Mouse (Mus musculus) neural tube, postnatal 0 days (tissue): ENCODE results near the gene Gnaz. TPM values are rescaled to one million over a fixed set of nuclear protein-coding genes. Genes with fewer than 3 reads are reported as not detected.

ENCODE experiments used
- polyA plus RNA-seq: library from polyadenylated mRNA; unstranded; fragments of >200 nt; fragmentation: Nextera tagmentation; extraction: Ambion mirVana; gene quantifications from 2 replicates; pipeline ENCODE4 v1.2.1, GENCODE M21; 2015

Gnaz gene
- 99.5 and 106 TPM in 2 replicates for polyA plus RNA-seq

DNA sequence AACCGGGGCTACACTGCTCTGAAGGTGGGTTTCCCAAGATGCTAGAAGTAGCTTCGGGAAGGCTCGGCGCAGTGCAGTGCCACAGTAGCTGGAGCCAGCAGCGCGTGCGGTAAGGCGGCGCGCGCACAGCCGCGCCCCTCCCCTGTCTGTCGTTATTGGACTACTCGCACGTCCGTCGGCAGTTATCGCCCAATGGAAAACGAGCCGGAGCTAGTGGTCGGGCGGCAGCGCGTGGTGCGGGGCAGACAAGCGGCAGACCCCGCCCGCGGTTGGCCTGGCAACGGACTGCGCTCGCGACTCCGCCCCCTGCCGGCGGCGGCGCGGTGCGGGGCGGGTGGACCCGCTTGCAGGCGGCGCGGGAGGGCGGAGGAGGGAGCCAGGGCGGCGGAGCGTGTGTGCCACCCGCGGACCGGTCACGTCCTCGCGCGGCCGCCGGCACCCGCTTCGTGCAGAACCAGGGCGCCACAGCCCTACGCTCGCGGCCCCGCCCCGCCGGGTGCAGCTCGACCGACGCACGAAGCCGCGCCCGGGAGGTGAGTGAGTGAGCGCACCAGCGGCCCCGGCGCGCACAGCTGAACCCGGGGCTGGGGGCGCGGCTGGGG lies at the start of gene Gnaz:
Gnaz (plus strand) TSS at position 328 of the 602 bp plus-strand sequence.

GRCm38 (mm10) chr10:75032395-75032794 lies 65.4 kb downstream of the Gnaz start, which contains the start of gene Rsph14:
Gene Rsph14, minus strand, starts transcription at chr10:75032586.

GRCm38 (mm10) chr10:75036883-75037379 lies 70.0 kb downstream of the Gnaz start, which contains the start of gene Rab36:
Gene Rab36, plus strand, starts transcription at chr10:75037058.

GRCm38 (mm10) chr10:75060217-75060842 lies 93.4 kb downstream of the Gnaz start, which contains the start of gene Bcr:
Gene Bcr, plus strand, starts transcription at chr10:75060592.

Other genes starting within 250 kb of the Gnaz start
- gene Rsph14, start 65.4 kb downstream of the Gnaz start, polyA plus RNA-seq, result 0.48 and 0.59 TPM in 2 replicates
- gene Rab36, start 69.9 kb downstream of the Gnaz start, polyA plus RNA-seq, result 20.1 and 20.8 TPM in 2 replicates
- 12.0 and 13.6 TPM in 2 replicates for gene Bcr, start 93.4 kb downstream of the Gnaz start, polyA plus RNA-seq
- gene Specc1l, start 244.9 kb downstream of the Gnaz start, polyA plus RNA-seq, result 16.2 and 16.3 TPM in 2 replicates